Mouse (Mus musculus) erythroblast, embryonic 14.5 days (primary cell): ENCODE data around the gene Asb8.

Source experiments
- GATA1 ChIP-seq: IDR thresholded peaks from 2 replicates; pipeline ENCODE4 v1.6.1; 2012; ENCODE audit warnings: low read length, inconsistent platforms, mixed read lengths
- TAL1 ChIP-seq: IDR thresholded peaks from 3 replicates; pipeline ENCODE4 v1.6.1; 2012; ENCODE audit warnings: low read length, inconsistent platforms, mixed read lengths

- no peak; the same call in 1 of the 2 replicates for TF ChIP-seq GATA1
- no peak for TF ChIP-seq TAL1
Observed at GRCm38 (mm10) chr15:98108297-98109152, 56.9 kb downstream of the Asb8 start.
